Mouse (Mus musculus) thymus, adult 18-20 months (tissue): ENCODE results near the gene Cbfa2t3.
A peak's percentile ranks its signal among the peaks of the same experiment; 100 is the strongest.

ENCODE experiments used
- DNase-seq, 2 experiments: peaks; one replicate each; pipeline ENCODE4 v3.0.0; 2022; ENCODE audit warnings: mixed read lengths in 2 of 2

Gene Cbfa2t3

DNA sequence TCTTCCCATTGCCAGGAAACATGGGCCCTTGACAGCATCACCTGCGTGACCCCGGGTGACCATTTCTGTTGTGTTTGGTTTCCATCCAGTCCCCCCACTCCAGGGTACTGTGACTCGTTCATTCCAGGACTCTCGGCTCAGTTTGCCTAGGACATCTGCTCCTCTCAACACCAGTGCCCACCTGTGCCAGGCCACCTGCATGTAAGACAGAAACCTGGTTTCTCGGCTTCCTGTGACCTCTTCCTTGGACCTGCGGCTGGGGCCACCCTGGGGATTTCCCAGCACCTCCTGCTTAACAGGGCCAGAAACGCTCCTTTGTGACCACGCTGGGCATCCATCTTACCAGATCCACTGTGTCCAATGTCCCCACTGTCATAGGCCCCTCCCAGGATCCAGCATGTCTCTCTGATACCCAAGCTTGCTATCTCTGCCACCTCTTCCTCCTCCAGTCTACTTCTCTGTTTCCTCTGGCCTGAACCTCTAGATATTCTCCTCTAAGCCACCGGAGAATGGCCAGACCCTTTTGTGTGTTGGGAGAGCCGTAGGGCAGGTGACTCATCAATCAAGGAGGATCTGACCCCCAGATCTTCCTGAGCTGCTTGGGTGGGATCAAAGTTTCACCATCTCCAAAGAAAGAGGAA lies 19.1 kb upstream of the Cbfa2t3 start:
- no peak for DNase-seq

DNA sequence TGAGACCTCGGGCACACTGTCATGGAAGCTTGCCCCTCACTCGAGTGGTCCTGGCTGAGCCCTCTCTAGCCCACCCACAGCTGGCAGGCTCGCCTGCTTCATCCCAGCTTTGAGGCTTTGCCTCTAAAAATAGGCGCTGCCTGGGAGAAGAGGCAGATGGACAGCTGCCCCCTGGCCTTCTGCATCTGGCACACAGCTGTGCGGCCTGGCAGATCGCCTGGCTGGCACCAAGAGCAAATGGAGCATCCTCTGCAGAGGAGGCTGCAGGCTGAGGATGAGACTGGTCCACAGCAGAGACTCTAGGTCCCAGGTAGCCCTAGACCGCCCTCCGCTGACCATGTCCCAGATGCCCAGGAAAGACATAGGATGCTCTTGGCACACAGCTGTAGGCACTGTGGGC lies 17.7 kb upstream of the Cbfa2t3 start:
- no peak for DNase-seq

DNA sequence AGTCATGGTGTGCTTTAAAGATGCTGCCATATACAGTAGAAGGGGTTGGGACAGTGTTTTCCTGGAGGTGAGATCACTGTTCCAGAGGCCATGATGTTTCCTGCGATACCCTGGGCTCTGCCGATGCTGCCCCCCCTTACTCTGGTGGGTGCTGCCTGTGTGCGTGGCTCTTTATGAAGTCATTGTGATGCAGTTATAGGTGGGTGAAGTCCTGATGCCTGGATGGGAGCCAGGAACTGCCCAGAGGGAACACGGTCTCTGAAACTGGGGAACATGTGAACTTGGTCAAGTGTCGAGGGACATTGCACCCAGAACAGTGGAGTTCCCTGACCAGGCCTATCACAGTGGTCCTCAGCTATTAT lies 14.2 kb upstream of the Cbfa2t3 start:
- no peak for DNase-seq

DNA sequence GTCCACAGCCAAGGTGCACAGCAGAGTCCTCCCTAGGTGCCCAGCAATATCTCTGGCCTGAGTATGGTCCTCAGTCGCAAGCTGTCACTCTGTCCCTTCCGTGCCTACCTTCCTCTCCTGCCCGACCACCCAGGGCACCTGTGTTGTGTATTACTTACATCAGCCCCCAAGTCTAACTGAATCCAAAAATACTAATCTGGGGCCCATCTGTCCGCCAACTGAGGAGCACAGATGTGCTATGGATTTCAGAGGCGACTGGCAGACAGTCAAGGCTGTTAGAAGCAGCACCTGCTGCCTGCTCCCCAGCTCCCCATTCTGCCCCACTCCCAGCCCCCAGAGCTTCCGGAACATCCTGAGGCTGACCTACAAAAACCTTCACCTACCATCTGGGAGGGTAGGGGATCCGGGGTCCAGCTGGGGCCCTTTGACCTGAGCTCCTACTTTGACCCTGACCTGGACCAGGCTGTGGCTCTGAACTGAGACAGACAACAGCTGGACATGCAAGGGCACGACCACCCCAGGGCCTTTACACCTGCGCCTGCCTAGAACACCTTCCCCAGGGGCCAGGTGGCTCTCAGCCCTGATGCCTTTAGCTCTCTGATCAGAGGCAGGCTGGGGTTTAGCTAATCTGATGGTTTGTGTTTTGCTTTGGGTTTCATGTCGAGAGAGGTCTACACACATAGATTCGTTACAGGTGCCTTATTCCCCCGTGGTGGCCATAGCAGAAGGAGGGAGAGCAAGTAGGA lies 13.7 kb upstream of the Cbfa2t3 start:
- peak; percentile 79 to 87 for DNase-seq

DNA sequence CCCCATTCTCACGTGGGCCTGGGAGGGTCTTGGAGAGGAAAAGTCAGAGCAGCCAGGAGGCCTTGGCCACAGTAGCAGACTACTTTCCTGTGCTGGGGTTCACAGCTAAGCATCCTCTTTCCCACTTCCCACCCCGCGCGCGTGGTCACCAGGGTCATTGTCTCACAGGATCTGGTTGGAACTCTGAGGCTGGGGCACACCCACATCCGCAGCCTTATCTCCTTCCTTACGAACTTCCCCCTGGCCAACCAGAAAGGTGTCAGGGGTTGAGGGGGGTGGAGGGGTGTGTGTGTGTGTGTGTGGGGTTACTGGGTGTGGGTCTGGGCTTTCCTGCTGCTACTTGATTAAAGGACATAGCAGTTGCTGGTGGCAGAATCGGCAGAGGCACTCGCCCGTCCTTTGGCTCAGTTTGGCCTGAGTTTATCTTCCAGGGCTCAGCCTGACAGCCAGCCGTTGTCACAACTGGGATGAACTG lies 13.0 kb upstream of the Cbfa2t3 start:
- DNase-seq = peak in 1 of 2 experiments; percentile 62

DNA sequence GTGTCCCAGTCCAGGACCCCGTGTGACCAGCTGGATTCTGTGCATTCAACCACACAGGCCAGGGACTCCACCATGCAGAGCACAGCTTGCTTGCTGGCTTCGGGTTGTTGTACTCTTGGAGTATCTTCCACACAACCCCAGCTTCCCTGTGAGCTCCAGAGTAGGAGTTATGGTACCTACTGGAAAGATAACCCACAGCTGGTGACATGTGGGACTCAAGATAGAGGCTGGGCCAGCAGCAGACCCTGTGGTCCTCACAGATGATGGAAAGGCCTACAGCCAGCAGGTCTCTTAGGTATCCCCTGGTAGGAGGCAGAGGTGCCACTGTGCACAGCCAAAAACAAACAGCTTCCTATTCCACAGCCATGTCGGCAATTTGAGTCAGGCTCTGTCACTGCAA lies 12.6 kb upstream of the Cbfa2t3 start:
- no peak for DNase-seq

DNA sequence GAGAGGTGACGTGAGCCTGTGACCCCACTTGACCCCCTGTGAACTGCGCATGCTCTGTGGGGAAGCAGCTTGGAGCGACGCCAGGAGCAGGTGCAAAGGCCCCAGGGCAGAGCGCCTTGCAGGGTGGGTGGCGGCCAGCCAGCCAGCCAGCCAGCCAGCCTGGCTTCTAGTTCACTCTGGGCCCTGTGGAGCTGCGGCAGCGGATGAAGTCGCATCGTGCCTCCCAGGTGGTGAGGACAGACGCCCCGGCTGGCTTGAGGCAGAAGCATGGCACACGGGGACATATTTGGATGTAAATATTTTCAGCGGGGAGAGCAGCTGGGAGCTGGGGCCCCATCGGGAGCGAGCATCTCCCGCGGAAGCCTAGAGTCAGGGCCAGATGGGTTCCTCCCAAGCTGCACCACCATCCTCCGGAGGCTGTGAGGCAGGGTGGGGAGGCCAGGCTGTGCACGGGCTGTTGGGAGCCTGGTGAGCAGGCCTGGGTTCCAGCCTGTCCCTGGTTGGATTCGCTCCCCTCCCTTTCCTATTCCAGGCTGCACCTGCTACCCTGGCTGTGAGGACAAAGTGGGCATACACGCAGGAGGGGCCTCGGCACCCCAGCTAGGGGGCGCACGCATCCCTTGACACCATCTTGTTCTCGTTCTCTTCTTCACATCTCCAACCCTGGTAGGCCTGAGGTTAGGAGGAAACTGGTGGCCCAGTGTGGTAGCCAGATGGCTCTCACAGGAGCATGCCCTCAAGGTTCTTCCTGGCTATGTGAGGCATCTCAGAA lies 10.6 kb upstream of the Cbfa2t3 start:
- DNase-seq = peak; percentile 82 to 86

DNA sequence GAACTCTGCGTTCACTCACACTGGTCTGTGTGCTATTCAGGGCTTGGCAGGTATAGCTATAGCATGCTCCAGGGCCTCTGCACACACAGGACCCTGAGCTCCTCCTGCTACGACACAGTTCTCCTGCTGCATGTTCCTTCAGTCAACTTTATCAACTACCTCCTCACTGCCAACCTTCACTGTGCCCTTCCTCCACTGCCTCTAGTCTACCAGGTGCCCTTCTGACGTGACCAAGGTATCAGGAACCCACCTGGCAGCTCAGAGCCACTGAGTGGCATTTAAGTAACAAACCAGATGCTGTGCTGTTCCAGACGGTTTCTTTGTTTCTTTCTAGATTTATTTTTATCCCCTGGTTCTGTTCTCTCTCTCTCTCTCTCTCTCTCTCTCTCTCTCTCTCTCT lies 8.3 kb upstream of the Cbfa2t3 start:
- DNase-seq = no peak

DNA sequence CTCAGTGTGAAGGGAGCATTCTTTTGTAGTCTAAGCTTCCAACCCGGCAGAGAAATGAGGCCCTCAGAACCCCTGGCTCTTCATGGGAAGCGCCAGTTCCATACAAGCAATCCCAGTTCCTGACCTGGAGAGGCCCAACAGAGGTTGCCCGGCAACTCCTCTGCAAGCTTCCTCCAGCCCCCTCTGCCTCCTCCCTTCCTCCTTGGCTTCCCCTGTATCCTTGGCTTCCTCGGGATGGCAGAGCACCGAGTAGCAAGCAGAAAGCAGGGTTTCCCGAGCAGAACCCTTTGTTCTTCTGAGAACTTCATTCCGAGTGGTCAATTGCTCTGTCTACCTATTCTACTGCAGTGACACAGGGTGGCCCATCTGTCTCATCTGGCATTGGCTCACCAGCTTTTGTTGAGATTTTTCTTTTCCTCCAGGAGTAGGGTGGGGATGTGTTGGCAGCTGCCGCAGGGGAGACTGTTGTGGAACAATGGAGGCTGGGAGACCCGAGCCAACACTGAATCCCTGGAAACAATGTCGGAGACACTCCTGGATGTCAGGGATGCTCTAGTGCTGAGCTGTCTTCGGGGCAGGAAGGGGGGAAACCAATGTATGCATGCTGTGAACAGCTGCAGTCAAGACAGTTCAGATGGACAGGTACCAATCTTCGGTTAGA lies 7.1 kb upstream of the Cbfa2t3 start:
- DNase-seq = no peak

DNA sequence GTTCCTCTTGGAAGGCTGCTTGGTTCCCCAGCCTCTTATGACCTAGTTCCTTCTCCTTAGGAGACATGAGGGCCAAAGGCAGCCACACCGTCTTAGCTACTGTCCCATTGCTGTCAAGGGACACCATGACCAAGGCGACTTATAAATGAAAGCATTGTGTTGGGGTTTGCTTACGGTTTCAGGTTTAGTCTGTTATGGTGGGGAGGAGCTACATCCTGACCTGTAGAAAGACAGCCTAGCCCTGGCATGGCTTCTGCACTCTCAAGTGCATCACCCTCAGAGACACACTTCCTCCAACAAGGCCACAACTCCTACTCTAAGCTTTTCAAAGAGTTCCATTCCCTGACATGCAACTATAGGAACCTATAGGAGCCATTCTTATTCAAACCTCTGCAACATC lies 5.7 kb upstream of the Cbfa2t3 start:
- DNase-seq = no peak

DNA sequence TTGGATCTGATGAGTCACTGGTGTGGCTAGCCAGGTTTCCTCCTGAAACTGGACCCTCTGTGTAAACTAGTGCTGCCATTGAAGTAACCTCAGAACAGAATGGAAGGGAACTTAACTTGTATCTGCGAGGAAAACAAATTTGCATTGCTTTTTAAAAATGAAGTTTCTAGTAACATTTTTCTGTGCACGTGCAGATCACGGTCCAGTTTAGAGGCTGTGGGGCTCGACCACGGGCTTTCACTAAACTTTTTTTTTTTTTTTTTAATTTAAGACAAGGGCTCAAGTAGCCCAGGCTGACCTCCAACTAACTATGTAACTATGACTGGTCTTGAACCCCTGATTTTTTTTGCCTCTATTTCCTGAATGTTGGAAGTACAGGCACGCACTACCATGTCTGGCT lies 4.0 kb upstream of the Cbfa2t3 start:
- DNase-seq = no peak

DNA sequence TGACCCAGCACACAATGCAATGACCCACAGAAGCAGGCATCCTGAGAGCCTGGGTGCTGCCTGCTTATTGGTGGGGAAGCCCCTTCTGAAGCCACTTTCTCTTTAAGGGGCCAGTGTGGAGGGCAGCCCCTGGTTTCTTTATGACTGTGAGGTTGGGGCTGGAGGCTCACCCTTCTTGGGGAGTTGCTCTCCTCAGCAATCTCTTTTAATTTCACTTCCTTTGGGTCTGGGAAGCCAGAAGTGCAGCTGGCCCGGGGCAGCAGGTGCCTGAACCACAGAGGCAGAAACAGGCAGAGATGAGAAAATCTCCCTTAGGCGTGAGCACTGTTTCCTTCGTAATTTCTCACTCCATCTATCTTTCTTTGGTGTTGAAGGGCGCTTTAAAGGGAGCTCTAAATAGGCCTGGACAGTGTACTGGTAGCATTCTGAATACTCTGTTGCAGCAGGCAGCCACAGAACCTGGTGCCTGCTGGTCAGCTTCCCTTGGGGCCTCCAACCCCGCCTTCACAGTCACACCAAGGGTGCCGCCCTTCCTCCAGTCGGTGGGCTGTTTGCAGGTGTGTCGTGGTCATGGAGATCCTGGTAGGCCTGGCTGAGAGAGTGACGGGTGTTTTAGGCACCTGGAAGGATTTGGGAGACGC lies 3.5 kb upstream of the Cbfa2t3 start:
- peak in 1 of 2 experiments; percentile 75 for DNase-seq

DNA sequence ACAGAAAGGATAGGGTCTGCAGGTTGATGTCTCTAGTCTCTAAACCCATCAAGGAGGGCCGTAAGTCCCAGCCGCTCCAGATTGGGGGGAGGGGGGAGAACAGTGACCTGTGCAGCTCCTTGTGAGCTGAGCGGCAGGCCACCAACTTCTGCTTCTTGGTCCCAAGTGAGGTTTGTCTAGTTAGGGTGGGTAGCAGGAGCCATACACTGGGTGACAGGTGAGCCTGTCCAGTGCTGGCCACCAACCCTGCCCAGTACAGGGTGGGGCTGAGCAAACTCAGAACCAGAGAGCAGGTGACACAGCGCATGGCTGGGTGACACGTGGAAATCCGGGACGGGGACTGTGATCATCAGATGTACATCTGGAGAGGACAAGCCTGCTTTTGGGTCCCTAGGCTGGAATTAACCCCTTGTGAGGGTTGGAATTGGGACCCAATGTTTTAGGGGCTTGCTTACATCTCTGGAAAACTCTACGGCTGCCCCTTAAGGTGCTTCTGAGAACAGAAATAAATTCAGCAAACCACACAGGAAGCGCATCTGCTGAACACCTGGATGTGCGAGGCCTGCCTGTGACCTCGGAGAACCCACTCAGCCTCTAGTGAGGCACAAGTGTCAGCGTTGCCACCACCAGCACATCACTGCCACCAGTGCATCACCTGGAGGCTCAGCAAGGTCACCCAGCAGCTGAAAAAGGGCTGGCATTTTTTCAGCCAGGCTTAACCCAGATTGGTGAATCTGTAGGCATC lies 2.7 kb upstream of the Cbfa2t3 start:
- peak; percentile 85 to 90 for DNase-seq

DNA sequence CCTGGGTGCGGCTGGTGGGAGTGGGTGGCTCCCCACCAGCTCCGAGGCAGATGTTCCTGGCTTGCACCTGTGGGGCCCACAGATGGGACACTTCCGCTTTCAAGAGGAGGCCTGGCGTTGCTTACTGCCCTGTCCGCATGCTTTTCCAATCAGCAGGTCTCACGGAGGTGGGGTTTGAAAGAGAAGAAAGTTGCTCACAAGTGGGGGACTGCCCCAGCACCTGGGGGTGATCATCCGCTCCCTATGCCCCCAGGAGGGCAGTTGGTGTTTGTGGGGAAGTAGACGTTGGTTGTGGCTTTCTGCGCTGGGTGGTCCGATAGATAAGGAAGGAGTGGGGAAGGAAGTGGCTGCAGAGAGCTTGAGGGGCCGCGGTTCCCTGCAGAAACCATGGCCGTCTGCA lies 1.7 kb upstream of the Cbfa2t3 start:
- DNase-seq = peak; percentile 64 to 69

DNA sequence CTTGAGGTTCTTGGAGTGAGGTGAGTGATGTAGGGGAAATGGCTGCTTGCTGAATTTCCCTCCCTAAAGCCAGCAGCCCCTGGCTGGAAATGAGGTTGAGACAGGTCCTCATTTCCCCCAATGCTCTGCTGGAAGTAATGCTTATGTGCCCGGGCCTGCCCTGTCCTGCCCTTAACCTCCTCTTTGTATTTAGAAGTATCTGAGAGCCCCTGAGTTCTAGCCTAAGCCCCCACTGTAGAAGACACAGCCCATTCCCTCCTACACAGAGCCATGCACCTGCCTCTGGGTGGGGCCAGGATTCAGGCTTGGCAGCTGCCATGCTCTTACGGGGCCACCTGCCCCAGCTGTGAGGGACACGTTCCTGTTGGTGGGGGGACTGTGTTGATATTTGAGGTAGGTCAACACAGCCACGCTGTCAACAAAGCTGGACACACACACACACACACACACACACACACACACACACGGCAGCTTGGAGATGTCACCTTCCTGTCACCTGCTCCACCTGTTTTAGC lies 598 bp downstream of the Cbfa2t3 start:
- peak; percentile 70 to 78 for DNase-seq

DNA sequence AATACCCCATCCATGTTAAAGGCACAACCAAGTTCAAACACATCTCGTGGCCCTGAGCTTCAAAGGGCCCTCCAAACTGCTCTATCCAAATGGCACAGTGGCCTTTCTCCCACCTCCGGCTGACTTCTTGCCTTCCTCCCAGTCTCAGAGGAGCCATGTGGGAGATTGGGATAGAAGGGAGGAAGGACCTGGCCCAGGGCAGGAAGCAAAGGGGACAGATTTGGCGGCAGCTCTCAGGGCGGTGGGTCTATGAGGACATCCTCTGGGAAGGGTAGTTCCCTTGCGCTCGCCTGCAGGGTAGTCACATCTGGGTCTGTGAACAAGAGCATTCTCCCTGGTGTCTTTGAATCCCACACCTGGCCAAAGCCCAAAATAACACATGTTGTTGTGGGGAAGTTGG lies 1.3 kb downstream of the Cbfa2t3 start:
- no peak for DNase-seq

DNA sequence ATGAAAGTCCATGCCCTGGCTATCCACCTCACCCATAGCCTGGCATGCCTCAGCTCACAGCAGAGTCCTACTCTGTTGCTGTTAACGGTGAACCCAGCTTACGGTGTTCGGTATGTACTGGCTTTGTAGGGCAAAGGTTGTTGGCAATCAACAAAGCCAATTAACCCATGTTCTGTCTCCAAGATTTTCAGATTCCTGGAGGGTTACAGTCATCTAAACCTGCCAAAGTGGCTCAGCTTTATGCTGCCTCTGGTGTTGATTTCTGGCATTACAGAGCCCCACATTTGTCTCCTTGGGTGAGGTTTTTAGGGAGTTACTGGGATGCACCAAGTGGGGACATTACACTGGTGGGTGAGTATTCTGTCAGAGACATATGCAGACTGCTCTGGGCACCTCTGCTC lies 1.7 kb downstream of the Cbfa2t3 start:
- DNase-seq = no peak

DNA sequence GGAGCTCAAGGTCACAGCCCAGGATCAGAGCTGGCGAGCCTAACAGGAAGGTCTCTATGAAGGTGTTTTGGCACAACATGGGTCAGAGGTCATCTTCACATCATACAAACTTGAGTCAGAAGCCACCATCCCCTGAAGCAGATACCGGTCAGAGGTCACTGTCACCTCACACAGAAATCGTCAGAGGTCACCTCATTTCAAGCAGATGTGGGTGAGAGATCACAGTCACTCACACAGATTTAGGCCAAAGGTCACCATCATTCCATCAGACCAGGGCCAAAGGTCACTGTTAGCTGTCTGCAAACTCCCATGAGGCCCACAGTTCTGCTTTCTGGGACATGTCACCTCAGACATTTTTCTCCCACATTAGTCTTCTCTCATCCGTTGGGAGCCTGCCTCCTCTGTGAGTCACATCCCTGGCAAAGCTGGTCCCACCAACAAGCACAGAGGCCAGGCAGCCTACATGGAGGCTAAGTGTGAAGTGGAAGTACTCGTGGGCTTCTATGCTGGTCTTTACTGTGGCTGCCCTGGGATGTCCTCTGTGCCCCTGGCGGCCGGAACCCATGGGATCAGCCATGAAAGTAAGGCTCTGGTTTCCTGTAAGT lies 3.4 kb downstream of the Cbfa2t3 start:
- DNase-seq = no peak

DNA sequence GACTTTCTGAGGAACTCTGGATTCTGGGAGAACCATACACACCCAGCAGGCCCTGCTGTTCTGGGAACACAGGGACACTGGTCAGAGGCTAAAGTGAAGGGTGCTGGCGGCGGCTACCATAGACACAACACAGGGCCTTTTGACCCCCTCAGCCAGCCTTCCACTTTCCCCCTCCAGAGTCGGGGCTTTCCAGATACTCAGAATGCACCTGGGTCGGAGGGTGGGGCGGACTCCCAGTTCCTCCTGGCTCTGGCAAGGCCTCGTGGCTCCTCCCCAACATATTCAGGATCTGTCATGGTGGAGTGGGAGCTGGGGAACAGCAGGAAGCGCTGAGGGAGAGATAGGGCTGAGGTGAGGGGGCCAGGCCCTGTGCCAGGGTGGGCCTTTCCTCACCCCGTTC lies 6.8 kb downstream of the Cbfa2t3 start:
- DNase-seq = no peak

DNA sequence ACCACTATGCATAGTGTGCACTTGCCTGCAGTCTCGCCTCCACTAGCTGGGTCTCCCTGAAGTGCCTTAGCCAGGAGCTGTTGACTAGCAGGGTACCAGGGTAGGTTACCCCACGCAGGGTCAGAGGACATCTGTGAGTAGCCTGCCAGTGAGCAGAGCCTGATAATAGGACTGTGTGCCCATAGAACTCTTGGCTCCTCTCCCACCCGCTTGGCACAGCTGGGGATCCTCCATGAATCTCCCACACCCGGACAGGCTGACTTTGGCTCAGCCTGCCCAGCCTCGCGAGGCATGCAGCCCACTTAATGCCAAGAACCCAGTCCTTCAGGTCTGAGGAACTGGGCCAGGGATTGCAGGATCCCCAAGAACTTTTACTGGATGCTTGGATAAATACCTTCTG lies 7.9 kb downstream of the Cbfa2t3 start:
- DNase-seq = no peak

DNA sequence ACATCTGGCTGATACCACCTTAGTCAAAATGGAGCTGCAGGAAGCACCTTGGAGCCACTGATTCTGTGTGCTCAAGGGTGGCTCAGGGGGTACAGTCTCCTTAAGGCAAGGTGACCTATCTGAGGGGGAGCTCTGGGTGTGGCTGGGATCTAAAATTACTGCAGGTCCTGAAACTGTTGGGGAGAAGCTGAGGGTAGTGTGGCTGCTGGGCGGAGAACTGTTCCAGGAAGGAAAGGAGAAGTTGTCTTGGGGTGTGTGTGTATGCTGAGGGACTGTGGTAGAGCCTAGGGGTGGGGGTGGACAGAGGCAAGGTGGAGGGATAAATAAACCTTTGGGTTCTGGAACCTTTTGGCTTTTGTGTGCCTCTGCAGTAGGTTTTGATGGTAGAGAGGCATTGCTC lies 9.6 kb downstream of the Cbfa2t3 start:
- DNase-seq = no peak
